Comparison of ENCODE assay signal across 25 mouse cellular contexts in the genomic region with DNA sequence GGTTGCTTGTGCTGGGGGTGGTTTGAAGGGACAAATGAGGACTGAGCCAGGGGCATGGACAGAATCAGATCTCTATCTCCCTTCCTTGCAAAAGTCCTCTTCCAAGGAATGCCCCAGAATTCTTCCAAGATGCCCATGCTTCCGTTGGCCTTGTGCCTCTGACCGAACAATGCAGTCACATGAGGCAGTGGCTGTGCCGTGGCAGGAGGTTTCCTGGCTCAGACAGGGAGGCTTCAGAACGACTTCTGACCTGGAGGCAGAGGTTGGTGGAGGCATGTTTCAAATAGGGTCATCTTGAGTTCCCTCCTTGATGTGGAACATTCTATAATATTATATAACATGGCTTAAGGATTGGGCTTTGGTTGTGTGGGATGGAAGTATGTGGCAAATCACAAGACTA.
A peak's percentile ranks its signal among the peaks of the same experiment; 100 is the strongest.
DNase-seq lines count a peak whose midpoint lies in the region; ATAC-seq lines count a peak whose summit lies in the region.
"Had no signal": no experiment of that assay in that cellular context is flagged by ENCODE, and none has a peak within 500 bp of the region (broad histone marks: within the 10 kb centered on the region; RNA-seq: fewer than 3 reads in every experiment).

No protein-coding gene starts in this region.

- H3K27ac ChIP-seq in kidney, embryonic 15.5 days, result no peak overlapping the region
- H3K27ac ChIP-seq in kidney, embryonic 14.5 days (ENCODE audit: low read depth, low read length), result no peak overlapping the region
- H3K27ac ChIP-seq in kidney, embryonic 16.5 days (ENCODE audit: low read length), result no peak overlapping the region
- H3K27ac ChIP-seq in midbrain, embryonic 11.5 days (ENCODE audit: low read depth, low read length), result no peak overlapping the region
- no peak overlapping the region for H3K27ac ChIP-seq in midbrain, embryonic 15.5 days
- H3K27ac ChIP-seq: embryonic facial prominence, embryonic 10.5 days; embryonic facial prominence, embryonic 12.5 days; forebrain, embryonic 13.5 days had no signal

- DNase-seq in kidney, adult 11 months, result peak; percentile 34
- peak; percentile 27 to 49 for DNase-seq in kidney, adult 8-10 months
- DNase-seq in kidney, postnatal 36 days, result peak; percentile 29 to 62
- DNase-seq in midbrain, embryonic 11.5 days (ENCODE audit: low spot score, missing footprints), result peak; percentile 31
- DNase-seq: adrenal gland, adult 8-10 months; adrenal gland, postnatal 14 days; adrenal gland, postnatal 36 days; B cell, adult 2 months; cerebellum, adult 11-12 months; cerebellum, adult 2 months; cerebellum, adult 9-10 months; cerebellum, postnatal 10 days; cerebellum, postnatal 25 days had no signal

- no peaks in the 10 kb centered on the region for H3K9me3 ChIP-seq in kidney, embryonic 15.5 days (replicated peaks)
- H3K9me3 ChIP-seq in kidney, embryonic 14.5 days (ENCODE audit: control insufficient read depth, low read length), result no peaks in the 10 kb centered on the region
- H3K9me3 ChIP-seq in kidney, embryonic 16.5 days (ENCODE audit: low read length), result peaks cover 4% of the 10 kb centered on the region; the same call in 1 of the 2 replicates
- H3K9me3 ChIP-seq in midbrain, embryonic 11.5 days (ENCODE audit: control insufficient read depth, low read length), result no peaks in the 10 kb centered on the region
- no peaks in the 10 kb centered on the region for H3K9me3 ChIP-seq in midbrain, embryonic 15.5 days
- H3K9me3 ChIP-seq: embryonic facial prominence, embryonic 10.5 days; G1E had no signal

- H3K9ac ChIP-seq in kidney, embryonic 15.5 days, result no peak overlapping the region
- H3K9ac ChIP-seq in kidney, embryonic 14.5 days (ENCODE audit: low read depth, low read length), result no peak overlapping the region
- H3K9ac ChIP-seq in kidney, embryonic 16.5 days (replicated peaks; ENCODE audit: low read length), result no peak overlapping the region
- no peak overlapping the region for H3K9ac ChIP-seq in midbrain, embryonic 11.5 days (ENCODE audit: low read length)
- H3K9ac ChIP-seq in midbrain, embryonic 15.5 days, result no peak overlapping the region
- H3K9ac ChIP-seq: embryonic facial prominence, embryonic 12.5 days; forebrain, embryonic 13.5 days had no signal

- H3K36me3 ChIP-seq in kidney, embryonic 15.5 days, result no peaks in the 10 kb centered on the region
- no peaks in the 10 kb centered on the region for H3K36me3 ChIP-seq in kidney, embryonic 14.5 days (ENCODE audit: control insufficient read depth, insufficient read depth, low read length)
- H3K36me3 ChIP-seq in kidney, embryonic 16.5 days (ENCODE audit: insufficient read depth, low read length), result no peaks in the 10 kb centered on the region
- no peaks in the 10 kb centered on the region for H3K36me3 ChIP-seq in midbrain, embryonic 11.5 days (ENCODE audit: control insufficient read depth, insufficient read depth, low read length)
- H3K36me3 ChIP-seq in midbrain, embryonic 15.5 days (replicated peaks), result no peaks in the 10 kb centered on the region
- H3K36me3 ChIP-seq: embryonic facial prominence, embryonic 10.5 days; embryonic facial prominence, embryonic 12.5 days; G1E had no signal

- H3K4me3 ChIP-seq in kidney, embryonic 15.5 days (replicated peaks), result no peak overlapping the region
- no peak overlapping the region for H3K4me3 ChIP-seq in kidney, embryonic 14.5 days (ENCODE audit: low read length)
- H3K4me3 ChIP-seq in kidney, embryonic 16.5 days (ENCODE audit: low read length), result no peak overlapping the region
- H3K4me3 ChIP-seq in midbrain, embryonic 11.5 days (ENCODE audit: low read depth, low read length), result no peak overlapping the region
- no peak overlapping the region for H3K4me3 ChIP-seq in midbrain, embryonic 15.5 days
- H3K4me3 ChIP-seq: embryonic facial prominence, embryonic 10.5 days; embryonic facial prominence, embryonic 12.5 days; forebrain, embryonic 13.5 days had no signal

- H3K4me2 ChIP-seq in kidney, embryonic 15.5 days, result no peak overlapping the region
- no peak overlapping the region for H3K4me2 ChIP-seq in kidney, embryonic 14.5 days (replicated peaks; ENCODE audit: low read depth, low read length)
- no peak overlapping the region for H3K4me2 ChIP-seq in kidney, embryonic 16.5 days (replicated peaks; ENCODE audit: low read depth, low read length)
- no peak overlapping the region for H3K4me2 ChIP-seq in midbrain, embryonic 11.5 days
- no peak overlapping the region for H3K4me2 ChIP-seq in midbrain, embryonic 15.5 days
- H3K4me2 ChIP-seq: embryonic facial prominence, embryonic 12.5 days; forebrain, embryonic 13.5 days had no signal

- H3K4me1 ChIP-seq in kidney, embryonic 15.5 days, result no peaks in the 10 kb centered on the region
- H3K4me1 ChIP-seq in kidney, embryonic 14.5 days (ENCODE audit: control insufficient read depth, insufficient read depth, low read length), result no peaks in the 10 kb centered on the region
- H3K4me1 ChIP-seq in kidney, embryonic 16.5 days (ENCODE audit: insufficient read depth, low read length), result no peaks in the 10 kb centered on the region
- no peaks in the 10 kb centered on the region for H3K4me1 ChIP-seq in midbrain, embryonic 11.5 days (ENCODE audit: control insufficient read depth, insufficient read depth, low read length)
- peaks cover 7% of the 10 kb centered on the region; the same call in 1 of the 2 replicates for H3K4me1 ChIP-seq in midbrain, embryonic 15.5 days

- 74% methylated on average over 4 of the region's 4 CpGs for WGBS in kidney, embryonic 15.5 days
- 74% methylated on average over 4 of the region's 4 CpGs for WGBS in kidney, embryonic 14.5 days
- whole genome bisulfite sequencing in kidney, embryonic 16.5 days, result 70% methylated on average over 4 of the region's 4 CpGs
- 77% methylated on average over 4 of the region's 4 CpGs for WGBS in midbrain, embryonic 11.5 days
- WGBS in midbrain, embryonic 15.5 days, result 70% methylated on average over 4 of the region's 4 CpGs

- no peaks in the 10 kb centered on the region for H3K27me3 ChIP-seq in kidney, embryonic 15.5 days
- H3K27me3 ChIP-seq in kidney, embryonic 14.5 days (ENCODE audit: control insufficient read depth, insufficient read depth, low read length), result no peaks in the 10 kb centered on the region
- H3K27me3 ChIP-seq in kidney, embryonic 16.5 days (ENCODE audit: insufficient read depth, low read length), result no peaks in the 10 kb centered on the region
- no peaks in the 10 kb centered on the region for H3K27me3 ChIP-seq in midbrain, embryonic 11.5 days (ENCODE audit: control insufficient read depth, insufficient read depth, low read length)
- H3K27me3 ChIP-seq in midbrain, embryonic 15.5 days (replicated peaks), result no peaks in the 10 kb centered on the region
- H3K27me3 ChIP-seq: CH12.LX; embryonic facial prominence, embryonic 12.5 days; forebrain, embryonic 13.5 days had no signal

- ATAC-seq in kidney, embryonic 15.5 days (replicated peaks; ENCODE audit: low FRiP score), result no peak
- ATAC-seq in kidney, embryonic 14.5 days (ENCODE audit: low FRiP score, low TSS enrichment), result no peak
- ATAC-seq in kidney, embryonic 16.5 days (ENCODE audit: low FRiP score, low TSS enrichment), result no peak
- ATAC-seq in midbrain, embryonic 11.5 days (ENCODE audit: low FRiP score), result no peak
- no peak for ATAC-seq in midbrain, embryonic 15.5 days (replicated peaks)
- ATAC-seq: activated CD4-positive, CD25-positive, alpha-beta regulatory T cell, adult 4 months; CD4-positive, CD25-positive, alpha-beta regulatory T cell, adult 4 months; forebrain, embryonic 13.5 days; Patski had no signal
